Mouse (Mus musculus) kidney, postnatal 0 days (tissue): ENCODE measurements around the gene Mrpl35. TPM values are rescaled to one million over a fixed set of nuclear protein-coding genes. Genes with fewer than 3 reads are reported as not detected.

Experiments used
- ATAC-seq: fragments of 200-750 bp; cut with Nextera tagmentation; replicated peaks from 2 replicates; pipeline ENCODE4 v1.8.0; 2017; ENCODE audit warnings: low read depth, moderate number of reproducible peaks, moderate TSS enrichment, moderate library complexity; ENCODE audit not compliant: low FRiP score
- DNase-seq: peaks from one replicate; pipeline ENCODE4 v3.0.0-alpha.2; 2016; ENCODE audit warnings: low spot score
- H3K27ac ChIP-seq: fragments of 300-500 bp; sonication (generic); 2 replicates; pipeline ENCODE4 v1.5.1; 2014; ENCODE audit warnings: mild to moderate bottlenecking
- H3K27me3 ChIP-seq: fragments of 300-500 bp; sonication (generic); 2 replicates; pipeline ENCODE4 v1.6.1; 2014; ENCODE audit warnings: low read length, mixed read lengths; ENCODE audit not compliant: insufficient read depth
- H3K36me3 ChIP-seq: fragments of 300-500 bp; sonication (generic); 2 replicates; pipeline ENCODE4 v1.6.1; 2014; ENCODE audit warnings: low read length, mixed read lengths; ENCODE audit not compliant: insufficient read depth
- H3K4me1 ChIP-seq: fragments of 300-500 bp; sonication (generic); replicated peaks from 2 replicates; pipeline ENCODE4 v1.6.1; 2014; ENCODE audit warnings: antibody characterized with exemption, low read length, mixed read lengths; ENCODE audit not compliant: insufficient read depth
- H3K4me2 ChIP-seq: fragments of 300-500 bp; sonication (generic); 2 replicates; pipeline ENCODE4 v1.6.1; 2014; ENCODE audit warnings: mild to moderate bottlenecking, low read length, moderate library complexity, mixed read lengths
- H3K4me3 ChIP-seq: fragments of 300-500 bp; sonication (generic); replicated peaks from 2 replicates; pipeline ENCODE4 v1.5.1; 2014; ENCODE audit warnings: low read depth, low read length
- H3K9ac ChIP-seq: fragments of 300-500 bp; sonication (generic); 2 replicates; pipeline ENCODE4 v1.6.1; 2014; ENCODE audit warnings: low read depth, low read length
- H3K9me3 ChIP-seq: fragments of 300-500 bp; sonication (generic); replicated peaks from 2 replicates; pipeline ENCODE4 v1.6.1; 2016; ENCODE audit warnings: low read length, inconsistent platforms, mixed read lengths
- CTCF ChIP-seq: IDR thresholded peaks from 2 replicates; pipeline ENCODE4 v1.5.1; 2016; ENCODE audit warnings: antibody characterized with exemption, low read depth, mild to moderate bottlenecking, moderate library complexity
- WGBS: fragments of 180-500 bp; shearing (Covaris S2); extraction: QIAGEN DNeasy Blood & Tissue Kit; methylation state at CpG from one replicate; pipeline ENCODE4 v1.1.7; 2014; 5-methylcytosine and 5-hydroxymethylcytosine counted together
- polyA plus RNA-seq: library from polyadenylated mRNA; unstranded; fragments of >200 nt; fragmentation: Nextera tagmentation; extraction: Ambion mirVana; gene quantifications from 2 replicates; pipeline ENCODE4 v1.2.1, GENCODE M21; 2015

Gene Mrpl35
- polyA plus RNA-seq, 1 experiment from 2014 or later: 86.4 TPM

- Histone ChIP-seq H3K27me3 (no peaks in the 10 kb centered on the region), H3K36me3 (no peaks in the 10 kb centered on the region), H3K4me2 (no peak overlapping the region), H3K4me1 (no peaks in the 10 kb centered on the region), H3K9me3 (no peaks in the 10 kb centered on the region), H3K9ac (no peak overlapping the region), H3K27ac (no peak overlapping the region), H3K4me3 (no peak overlapping the region)
- TF ChIP-seq CTCF: no peak
- WGBS: 81% methylated on average over 7 of the region's 7 CpGs
- DNase-seq: no peak
- no peak for ATAC-seq
Measured at GRCm38 (mm10) chr6:71780431-71780830, 46.3 kb downstream of the Mrpl35 start.

GRCm38 (mm10) chr6:71779831-71780230 lies 46.9 kb downstream of the Mrpl35 start:
- Histone ChIP-seq H3K36me3 (no peaks in the 10 kb centered on the region), H3K9ac (no peak overlapping the region), H3K27me3 (no peaks in the 10 kb centered on the region), H3K4me3 (no peak overlapping the region), H3K9me3 (no peaks in the 10 kb centered on the region), H3K27ac (no peak overlapping the region), H3K4me1 (no peaks in the 10 kb centered on the region), H3K4me2 (no peak overlapping the region)
- DNase-seq (no peak), ATAC-seq (no peak)
- TF ChIP-seq CTCF: no peak
- WGBS: 67% methylated on average over 2 of the region's 2 CpGs

- no peaks in the 10 kb centered on the region for H3K4me1 ChIP-seq
- H3K27ac ChIP-seq: no peak overlapping the region
- no peak overlapping the region for H3K4me2 ChIP-seq
- H3K36me3 ChIP-seq: no peaks in the 10 kb centered on the region
- TF ChIP-seq CTCF: no peak
- 70% methylated on average over 5 of the region's 5 CpGs for WGBS
- no peak overlapping the region for H3K9ac ChIP-seq
- no peak overlapping the region for H3K4me3 ChIP-seq
- DNase-seq (no peak), ATAC-seq (no peak)
- H3K27me3 ChIP-seq: no peaks in the 10 kb centered on the region
- no peaks in the 10 kb centered on the region for H3K9me3 ChIP-seq
Measured at GRCm38 (mm10) chr6:71778016-71778415, 48.8 kb downstream of the Mrpl35 start.

GRCm38 (mm10) chr6:71772636-71773208 lies 54.0 kb downstream of the Mrpl35 start:
- Histone ChIP-seq H3K36me3 (no peaks in the 10 kb centered on the region), H3K27ac (no peak overlapping the region), H3K4me3 (no peak overlapping the region), H3K4me2 (no peak overlapping the region), H3K4me1 (no peaks in the 10 kb centered on the region), H3K27me3 (no peaks in the 10 kb centered on the region), H3K9ac (no peak overlapping the region), H3K9me3 (no peaks in the 10 kb centered on the region)
- no peak for DNase-seq
- ATAC-seq: no peak
- TF ChIP-seq CTCF: no peak
- 71% methylated on average over 7 of the region's 7 CpGs for WGBS

GRCm38 (mm10) chr6:71772156-71772555 lies 54.6 kb downstream of the Mrpl35 start:
- WGBS: 68% methylated on average over 6 of the region's 6 CpGs

GRCm38 (mm10) chr6:71771282-71771681 lies 55.5 kb downstream of the Mrpl35 start:
- H3K4me2 ChIP-seq: no peak overlapping the region
- peak; percentile 20; the same call in 1 of the 2 replicates for TF ChIP-seq CTCF
- ATAC-seq: no peak

More at GRCm38 (mm10) chr6:71772156-71772555, 54.6 kb downstream of the Mrpl35 start:
- no peak overlapping the region for H3K4me2 ChIP-seq
- no peaks in the 10 kb centered on the region for H3K4me1 ChIP-seq
- TF ChIP-seq CTCF: no peak
- H3K27me3 ChIP-seq: no peaks in the 10 kb centered on the region
- H3K27ac ChIP-seq: no peak overlapping the region
- no peak for DNase-seq
- no peaks in the 10 kb centered on the region for H3K36me3 ChIP-seq
- no peak overlapping the region for H3K4me3 ChIP-seq
- no peak for ATAC-seq
- no peak overlapping the region for H3K9ac ChIP-seq
- no peaks in the 10 kb centered on the region for H3K9me3 ChIP-seq

GRCm38 (mm10) chr6:71770856-71771255 lies 55.9 kb downstream of the Mrpl35 start:
- H3K9me3 ChIP-seq: no peaks in the 10 kb centered on the region
- H3K27me3 ChIP-seq: no peaks in the 10 kb centered on the region
- H3K27ac ChIP-seq: no peak overlapping the region
- H3K9ac ChIP-seq: no peak overlapping the region
- no peak for DNase-seq
- TF ChIP-seq CTCF: no peak
- no peak overlapping the region for H3K4me3 ChIP-seq
- H3K4me1 ChIP-seq: no peaks in the 10 kb centered on the region
- ATAC-seq: no peak
- no peak overlapping the region for H3K4me2 ChIP-seq
- H3K36me3 ChIP-seq: no peaks in the 10 kb centered on the region
- WGBS: 94% methylated on average over 4 of the region's 4 CpGs

More at GRCm38 (mm10) chr6:71771282-71771681, 55.5 kb downstream of the Mrpl35 start:
- DNase-seq: no peak
- Histone ChIP-seq H3K4me3 (no peak overlapping the region), H3K9ac (no peak overlapping the region), H3K4me1 (no peaks in the 10 kb centered on the region), H3K36me3 (no peaks in the 10 kb centered on the region), H3K9me3 (no peaks in the 10 kb centered on the region), H3K27ac (no peak overlapping the region), H3K27me3 (no peaks in the 10 kb centered on the region)
- 87% methylated on average over 4 of the region's 4 CpGs for WGBS
